Mouse (Mus musculus): ENCODE results near the gene Tbx6. TPM values are rescaled to one million over a fixed set of nuclear protein-coding genes. Genes with fewer than 3 reads are reported as not detected.

The Tbx6 gene
- polyA plus RNA-seq, 1 experiment from 2014 or later: 0.08 TPM

DNA sequence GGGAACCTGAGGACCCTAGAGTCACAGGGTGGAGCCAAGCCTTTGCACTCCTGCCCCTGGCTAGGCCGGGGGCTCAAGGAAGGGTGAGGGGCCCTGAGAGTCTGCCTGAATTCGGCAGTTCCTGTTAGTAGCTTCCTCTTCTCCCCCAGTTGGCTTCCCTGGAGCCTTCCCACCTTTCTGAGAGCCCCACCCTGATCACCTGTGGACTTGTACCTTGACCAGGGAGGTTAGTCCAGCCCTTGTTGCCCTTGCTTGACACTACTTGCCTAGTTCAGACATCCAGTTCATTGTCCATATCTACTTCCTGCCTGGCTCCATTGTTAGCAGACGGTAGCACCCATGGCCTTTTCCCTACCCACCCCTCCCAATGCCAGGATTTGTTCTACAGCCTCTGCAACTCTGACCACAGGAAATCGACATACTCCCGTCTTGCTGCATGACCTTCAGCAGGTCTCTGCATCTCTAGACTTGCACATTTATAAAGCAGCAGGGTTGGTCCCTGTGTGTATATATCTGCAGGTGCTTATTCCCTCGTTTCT is 19.7 kb upstream of the Tbx6 start:
- Histone ChIP-seq H3K27me3 (ENCODE audit: control insufficient read depth, insufficient read depth, low read length) (no peaks in the 10 kb centered on the region), H3K36me3 (ENCODE audit: control insufficient read depth, insufficient read depth, low read length) (peaks cover 15% of the 10 kb centered on the region), H3K4me1 (replicated peaks; ENCODE audit: control insufficient read depth, insufficient read depth) (peaks cover 10% of the 10 kb centered on the region), H3K9me3 (ENCODE audit: control insufficient read depth, low read length) (no peaks in the 10 kb centered on the region), H3K4me3 (ENCODE audit: low read depth, low read length) (no peak overlapping the region), H3K9ac (ENCODE audit: low read length) (peak overlapping the region; percentile 5), H3K27ac (replicated peaks) (peak overlapping the region; percentile 97), H3K4me2 (replicated peaks; ENCODE audit: low read depth) (peak overlapping the region; percentile 38)
- no peak for TF ChIP-seq EP300 (optimal IDR thresholded peaks at IDR 0.05)
- no peak for TF ChIP-seq CTCF (IDR thresholded peaks at IDR 0.05; ENCODE audit: low read depth)
- peak; percentile 77 for DNase-seq (ENCODE audit: low spot score)
- WGBS: 45% methylated on average over 6 of the region's 6 CpGs
- ATAC-seq (ENCODE audit: low FRiP score, low TSS enrichment): peak; percentile 65

DNA sequence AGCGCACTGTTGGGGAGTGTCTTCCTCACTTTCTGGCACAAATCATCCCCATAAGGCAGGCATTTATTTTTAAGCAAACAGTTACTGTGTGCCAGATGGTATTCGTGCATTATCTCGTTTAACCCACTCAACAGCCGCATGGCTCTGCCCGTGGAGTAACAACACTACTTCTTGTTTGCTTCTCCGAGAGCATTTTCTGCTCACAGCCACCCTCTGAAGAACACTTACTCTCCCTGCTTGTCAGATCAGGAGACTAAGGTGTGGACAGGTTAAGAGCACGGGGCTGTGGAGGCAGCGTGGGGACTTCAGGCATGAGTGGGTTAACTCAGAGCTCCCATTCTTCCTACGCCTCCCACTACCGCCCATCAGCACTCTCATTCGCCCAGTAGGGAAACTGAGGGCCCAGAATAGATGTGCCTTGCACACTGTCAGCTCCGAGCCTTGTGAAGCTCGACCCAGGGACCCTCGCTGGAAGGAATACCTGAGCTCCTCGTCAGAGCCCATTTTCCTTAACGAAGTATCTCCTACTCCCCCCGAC is 18.7 kb upstream of the Tbx6 start:
- H3K4me2 ChIP-seq (replicated peaks; ENCODE audit: low read depth): peak overlapping the region; percentile 29; the same call in 1 of the 2 replicates
- no peak for TF ChIP-seq CTCF (IDR thresholded peaks at IDR 0.05; ENCODE audit: low read depth)
- no peak for TF ChIP-seq EP300 (optimal IDR thresholded peaks at IDR 0.05)

DNA sequence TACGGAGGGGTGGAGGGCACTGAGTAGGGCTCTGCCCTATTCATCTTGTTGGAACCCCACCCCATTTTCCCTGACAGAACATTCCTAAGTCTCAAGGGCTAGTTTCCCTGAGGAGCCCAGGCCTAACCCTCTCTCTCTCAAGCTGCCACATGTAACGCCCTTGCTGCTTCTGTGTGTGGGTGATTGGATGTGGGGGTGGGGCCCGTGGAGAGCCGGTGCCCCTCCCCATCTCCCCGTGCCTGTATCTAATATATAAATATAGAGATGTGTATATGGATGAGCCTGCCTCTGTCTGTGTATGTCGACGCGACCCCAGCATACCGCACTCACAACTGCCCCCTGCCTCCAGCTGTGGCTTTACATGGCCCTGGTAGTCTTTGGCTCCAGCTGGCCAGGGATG is 15.7 kb upstream of the Tbx6 start:
- H3K4me1 ChIP-seq (replicated peaks; ENCODE audit: control insufficient read depth, insufficient read depth): peaks cover 10% of the 10 kb centered on the region
- H3K27ac ChIP-seq (replicated peaks): peak overlapping the region; percentile 76; the same call in 1 of the 2 replicates
- WGBS: 59% methylated on average over 9 of the region's 9 CpGs
- no peaks in the 10 kb centered on the region for H3K9me3 ChIP-seq (ENCODE audit: control insufficient read depth, low read length)
- TF ChIP-seq CTCF (IDR thresholded peaks at IDR 0.05; ENCODE audit: low read depth) (no peak), EP300 (optimal IDR thresholded peaks at IDR 0.05) (no peak)
- DNase-seq (ENCODE audit: low spot score) (no peak), ATAC-seq (ENCODE audit: low FRiP score, low TSS enrichment) (no peak)
- H3K4me3 ChIP-seq (ENCODE audit: low read depth, low read length): no peak overlapping the region
- H3K27me3 ChIP-seq (ENCODE audit: control insufficient read depth, insufficient read depth, low read length): no peaks in the 10 kb centered on the region
- H3K36me3 ChIP-seq (ENCODE audit: control insufficient read depth, insufficient read depth, low read length): peaks cover 32% of the 10 kb centered on the region
- no peak overlapping the region for H3K4me2 ChIP-seq (replicated peaks; ENCODE audit: low read depth)
- H3K9ac ChIP-seq (ENCODE audit: low read length): no peak overlapping the region

More for the DNA sequence above, 18.7 kb upstream of the Tbx6 start:
- ATAC-seq (ENCODE audit: low FRiP score, low TSS enrichment): no peak
- peak overlapping the region; percentile 23; the same call in 1 of the 2 replicates for H3K9ac ChIP-seq (ENCODE audit: low read length)
- H3K27me3 ChIP-seq (ENCODE audit: control insufficient read depth, insufficient read depth, low read length): no peaks in the 10 kb centered on the region
- no peaks in the 10 kb centered on the region for H3K9me3 ChIP-seq (ENCODE audit: control insufficient read depth, low read length)
- peaks cover 23% of the 10 kb centered on the region for H3K36me3 ChIP-seq (ENCODE audit: control insufficient read depth, insufficient read depth, low read length)
- no peak overlapping the region for H3K4me3 ChIP-seq (ENCODE audit: low read depth, low read length)
- 48% methylated on average over 17 of the region's 17 CpGs for WGBS
- peaks cover 10% of the 10 kb centered on the region for H3K4me1 ChIP-seq (replicated peaks; ENCODE audit: control insufficient read depth, insufficient read depth)
- peak overlapping the region; percentile 97; the same call in 1 of the 2 replicates for H3K27ac ChIP-seq (replicated peaks)
- DNase-seq (ENCODE audit: low spot score): no peak

DNA sequence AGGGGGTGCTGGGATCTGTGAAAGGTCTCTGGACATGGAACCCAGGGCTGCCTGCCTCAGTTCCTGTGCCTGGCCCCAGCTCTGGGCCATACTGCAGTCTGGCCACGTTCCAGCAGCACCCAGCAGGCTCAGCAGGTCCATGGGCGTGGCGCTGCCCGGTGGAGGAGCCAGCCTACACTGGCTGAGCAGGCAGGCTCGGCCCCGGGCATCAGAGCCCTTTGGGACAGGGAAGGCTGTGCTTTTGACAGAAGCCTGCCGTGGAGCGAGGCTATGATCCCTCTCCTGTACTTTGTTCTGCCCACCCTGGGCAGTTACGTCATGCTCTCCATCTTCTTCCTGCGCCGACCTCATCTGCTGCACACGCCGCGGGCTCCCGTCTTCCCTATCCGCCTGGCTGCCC is 15.1 kb upstream of the Tbx6 start, which contains the start of gene Gdpd3:
Gene Gdpd3, plus strand, starts transcription at position 134 of the 400 bp plus-strand sequence.
- WGBS: 74% methylated on average over 16 of the region's 16 CpGs
- Histone ChIP-seq H3K27me3 (ENCODE audit: control insufficient read depth, insufficient read depth, low read length) (no peaks in the 10 kb centered on the region), H3K27ac (replicated peaks) (peak within 1 kb of the TSS; percentile 76), H3K4me2 (replicated peaks; ENCODE audit: low read depth) (no peak within 1 kb of the TSS), H3K9ac (ENCODE audit: low read length) (peak within 1 kb of the TSS; percentile 18; the same call in 1 of the 2 replicates), H3K4me3 (ENCODE audit: low read depth, low read length) (no peak within 1 kb of the TSS), H3K4me1 (replicated peaks; ENCODE audit: control insufficient read depth, insufficient read depth) (peaks cover 6% of the 10 kb centered on the region), H3K36me3 (ENCODE audit: control insufficient read depth, insufficient read depth, low read length) (peaks cover 36% of the 10 kb centered on the region), H3K9me3 (ENCODE audit: control insufficient read depth, low read length) (no peaks in the 10 kb centered on the region)
- TF ChIP-seq CTCF (IDR thresholded peaks at IDR 0.05; ENCODE audit: low read depth) (no peak), EP300 (optimal IDR thresholded peaks at IDR 0.05) (no peak)
- ATAC-seq (ENCODE audit: low FRiP score, low TSS enrichment) (peak; percentile 69), DNase-seq (ENCODE audit: low spot score) (peak; percentile 88)

DNA sequence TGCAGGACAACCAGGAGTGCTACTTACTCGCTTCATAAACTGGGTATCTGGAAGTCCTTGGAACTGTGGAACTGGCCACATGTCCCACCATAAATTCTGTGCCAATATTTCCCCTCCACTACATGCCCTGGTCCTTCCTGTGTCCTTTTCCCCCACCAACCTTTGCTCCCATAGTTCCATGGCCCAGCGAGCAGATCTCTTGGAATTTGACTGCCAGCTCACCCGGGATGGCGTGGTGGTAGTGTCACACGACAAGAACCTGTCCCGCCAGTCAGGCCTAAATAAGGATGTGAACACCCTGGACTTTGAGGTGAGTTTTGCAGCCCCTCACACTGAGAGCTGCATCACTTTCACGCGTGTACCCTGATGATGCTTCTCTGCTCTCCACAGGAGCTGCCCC is 14.3 kb upstream of the Tbx6 start:
- no peaks in the 10 kb centered on the region for H3K27me3 ChIP-seq (ENCODE audit: control insufficient read depth, insufficient read depth, low read length)

DNA sequence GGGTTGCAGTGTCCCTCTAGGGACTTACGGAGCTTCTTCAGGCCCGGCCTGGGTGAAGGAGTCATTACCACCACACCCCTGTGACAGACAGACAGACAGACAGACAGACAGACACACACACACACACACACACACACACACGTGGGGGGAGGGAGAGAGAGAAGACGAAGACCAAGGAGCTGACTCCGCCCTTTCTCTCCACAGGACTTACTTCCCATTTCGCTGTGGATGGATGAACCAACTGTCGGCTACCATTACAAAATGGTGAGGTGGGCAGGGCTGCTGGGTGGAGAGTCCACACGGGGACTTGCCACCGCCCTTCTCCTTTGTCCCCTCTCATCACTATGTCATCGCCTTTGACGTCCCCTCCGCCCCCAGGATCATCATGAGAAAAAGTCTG is 10.5 kb upstream of the Tbx6 start:
- H3K9ac ChIP-seq (ENCODE audit: low read length): no peak overlapping the region
- H3K4me3 ChIP-seq (ENCODE audit: low read depth, low read length): no peak overlapping the region
- no peak overlapping the region for H3K27ac ChIP-seq (replicated peaks)
- TF ChIP-seq EP300 (optimal IDR thresholded peaks at IDR 0.05) (no peak), CTCF (IDR thresholded peaks at IDR 0.05; ENCODE audit: low read depth) (no peak)
- ATAC-seq (ENCODE audit: low FRiP score, low TSS enrichment) (no peak), DNase-seq (ENCODE audit: low spot score) (no peak)
- no peak overlapping the region for H3K4me2 ChIP-seq (replicated peaks; ENCODE audit: low read depth)
- WGBS: 75% methylated on average over 12 of the region's 12 CpGs
- H3K9me3 ChIP-seq (ENCODE audit: control insufficient read depth, low read length): no peaks in the 10 kb centered on the region
- no peaks in the 10 kb centered on the region for H3K4me1 ChIP-seq (replicated peaks; ENCODE audit: control insufficient read depth, insufficient read depth)
- H3K27me3 ChIP-seq (ENCODE audit: control insufficient read depth, insufficient read depth, low read length): no peaks in the 10 kb centered on the region
- peaks cover 22% of the 10 kb centered on the region; the same call in 1 of the 2 replicates for H3K36me3 ChIP-seq (ENCODE audit: control insufficient read depth, insufficient read depth, low read length)

More for the DNA sequence above, 14.3 kb upstream of the Tbx6 start:
- Histone ChIP-seq H3K36me3 (ENCODE audit: control insufficient read depth, insufficient read depth, low read length) (peaks cover 36% of the 10 kb centered on the region), H3K27ac (replicated peaks) (peak overlapping the region; percentile 76), H3K4me3 (ENCODE audit: low read depth, low read length) (no peak overlapping the region), H3K4me2 (replicated peaks; ENCODE audit: low read depth) (no peak overlapping the region), H3K9ac (ENCODE audit: low read length) (no peak overlapping the region), H3K4me1 (replicated peaks; ENCODE audit: control insufficient read depth, insufficient read depth) (0 out of 2 replicates have a peak, but pooled peaks cover 2% of the 10 kb centered on the region), H3K9me3 (ENCODE audit: control insufficient read depth, low read length) (no peaks in the 10 kb centered on the region)
- DNase-seq (ENCODE audit: low spot score): no peak
- TF ChIP-seq CTCF (IDR thresholded peaks at IDR 0.05; ENCODE audit: low read depth): no peak
- TF ChIP-seq EP300 (optimal IDR thresholded peaks at IDR 0.05): no peak
- 83% methylated on average over 8 of the region's 8 CpGs for WGBS
- no peak for ATAC-seq (ENCODE audit: low FRiP score, low TSS enrichment)
